Mouse (Mus musculus): ENCODE measurements around the gene Cox19.

DNA sequence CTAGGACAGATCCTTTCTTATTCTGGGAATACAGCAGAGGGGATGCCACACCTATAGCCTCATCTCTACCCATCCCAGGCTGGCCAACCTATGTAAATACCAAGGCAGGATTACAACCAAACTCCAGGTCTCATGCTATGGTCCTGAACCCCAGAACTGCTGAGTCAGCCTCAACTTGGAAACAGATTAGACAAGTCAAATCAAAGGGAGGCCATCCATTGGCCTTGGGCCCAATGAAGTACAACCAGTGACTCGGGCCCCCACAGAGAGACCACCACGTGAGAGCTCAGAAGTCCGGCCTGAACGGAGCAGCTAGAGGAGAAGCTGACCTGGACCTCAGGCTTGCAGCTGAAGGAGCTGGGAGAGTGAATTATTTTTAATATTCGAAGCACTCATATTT is 53.5 kb downstream of the Cox19 start:
- TF ChIP-seq POLR2A (IDR thresholded peaks at IDR 0.05; ENCODE audit: low read depth, low read length) (no peak), CTCF (IDR thresholded peaks at IDR 0.05; ENCODE audit: borderline replicate concordance, insufficient read depth, low read length) (no peak)
